Mouse (Mus musculus) hindbrain, embryonic 11.5 days (tissue): ENCODE measurements at regions not wholly inside any gene's neighbourhood (a gene's known extent, or its start where the extent isn't known, plus 50 kb on each side); places are given as distances from the start of the nearest gene placed in this dataset.

Experiments
- ATAC-seq: fragments of 200-750 bp; cut with Nextera tagmentation; 2 replicates; pipeline ENCODE4 v1.8.0; 2017; ENCODE audit warnings: mild to moderate bottlenecking, moderate TSS enrichment, moderate library complexity; ENCODE audit not compliant: low FRiP score
- DNase-seq: peaks from one replicate; pipeline ENCODE4 v3.0.0-alpha.2; 2015; ENCODE audit warnings: low spot score
- H3K27ac ChIP-seq: fragments of 300-500 bp; sonication (generic); 2 replicates; pipeline ENCODE4 v1.5.1; 2014; ENCODE audit warnings: mild to moderate bottlenecking, low read depth, low read length
- H3K27me3 ChIP-seq: fragments of 300-500 bp; sonication (generic); 2 replicates; pipeline ENCODE4 v1.6.1; 2014; ENCODE audit warnings: mild to moderate bottlenecking, low read length, moderate library complexity, mixed read lengths; ENCODE audit not compliant: control insufficient read depth, insufficient read depth
- H3K36me3 ChIP-seq: fragments of 300-500 bp; sonication (generic); 2 replicates; pipeline ENCODE4 v1.6.1; 2014; ENCODE audit warnings: mild to moderate bottlenecking, low read length, moderate library complexity, mixed read lengths; ENCODE audit not compliant: control insufficient read depth, insufficient read depth
- H3K4me1 ChIP-seq: fragments of 300-500 bp; sonication (generic); replicated peaks from 2 replicates; pipeline ENCODE4 v1.6.1; 2014; ENCODE audit warnings: low read length, mixed read lengths; ENCODE audit not compliant: control insufficient read depth, insufficient read depth
- H3K4me2 ChIP-seq: fragments of 300-500 bp; sonication (generic); replicated peaks from 2 replicates; pipeline ENCODE4 v1.6.1; 2014; ENCODE audit warnings: mild to moderate bottlenecking, low read depth, low read length
- H3K4me3 ChIP-seq: fragments of 300-500 bp; sonication (generic); 2 replicates; pipeline ENCODE4 v1.5.1; 2014; ENCODE audit warnings: low read depth, low read length
- H3K9ac ChIP-seq: fragments of 300-500 bp; sonication (generic); 2 replicates; pipeline ENCODE4 v1.6.1; 2014; ENCODE audit warnings: low read depth, low read length
- H3K9me3 ChIP-seq: fragments of 300-500 bp; sonication (generic); 2 replicates; pipeline ENCODE4 v1.6.1; 2016; ENCODE audit warnings: low read length; ENCODE audit not compliant: control insufficient read depth
- WGBS: fragments of 180-500 bp; shearing (Covaris S2); extraction: QIAGEN DNeasy Blood & Tissue Kit; methylation state at CpG from one replicate; pipeline ENCODE4 v1.1.7; 2014; 5-methylcytosine and 5-hydroxymethylcytosine counted together

DNA sequence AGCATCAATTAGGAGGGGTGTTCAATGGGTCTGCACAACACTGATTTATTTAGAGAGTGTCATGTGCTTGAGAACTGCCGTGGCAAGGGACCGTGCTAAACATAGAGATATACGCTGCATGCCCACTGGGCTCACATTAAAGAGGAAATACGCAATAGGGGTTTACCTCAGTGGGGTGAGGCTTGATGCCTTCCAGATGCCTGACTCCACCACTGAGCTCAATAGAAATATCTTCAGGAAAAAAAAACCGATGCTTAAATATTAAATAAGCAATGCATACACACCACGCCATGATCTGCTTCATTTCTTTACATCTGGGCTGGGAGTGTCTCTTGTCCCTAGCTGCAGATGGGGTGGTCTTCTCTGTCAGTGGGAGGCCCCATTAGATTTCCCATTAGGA, 63.9 kb upstream of the Gm10320 start:
- ATAC-seq, result no peak
- H3K9me3 ChIP-seq, result no peaks in the 10 kb centered on the region
- no peak overlapping the region for H3K27ac ChIP-seq
- 70% methylated on average over 6 of the region's 6 CpGs for WGBS
- no peak overlapping the region for H3K4me2 ChIP-seq
- H3K36me3 ChIP-seq, result no peaks in the 10 kb centered on the region
- H3K4me3 ChIP-seq, result no peak overlapping the region
- no peaks in the 10 kb centered on the region for H3K27me3 ChIP-seq
- DNase-seq, result no peak
- no peaks in the 10 kb centered on the region for H3K4me1 ChIP-seq
- no peak overlapping the region for H3K9ac ChIP-seq

DNA sequence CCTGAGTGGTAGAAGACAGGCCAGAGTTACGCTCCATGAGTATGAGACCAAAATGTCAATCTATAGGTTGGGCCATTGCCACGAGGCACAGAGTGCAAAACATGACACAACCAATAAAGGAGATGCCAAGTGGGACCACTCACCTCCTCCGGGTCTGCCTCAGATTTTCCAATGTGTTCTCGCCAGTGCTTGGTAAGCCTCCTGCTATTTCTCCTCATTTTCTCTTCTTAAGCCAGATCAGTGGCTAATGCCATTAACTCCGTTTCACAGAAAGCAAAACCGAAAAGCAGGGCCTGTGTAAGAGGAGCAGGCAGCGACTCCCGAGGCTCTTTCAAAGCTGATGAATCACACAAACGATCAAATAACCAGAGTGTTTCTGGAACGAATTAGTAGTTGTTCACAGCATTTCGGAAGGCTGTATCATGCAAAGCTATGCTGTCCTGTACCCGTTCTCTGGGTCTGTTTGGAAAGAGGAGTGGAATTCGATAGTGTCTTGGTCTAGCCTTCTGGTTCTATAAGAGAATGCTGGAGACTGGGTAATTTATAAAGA, 59.7 kb upstream of the Gm10320 start:
- H3K27ac ChIP-seq, result no peak overlapping the region
- ATAC-seq (no peak), DNase-seq (no peak)
- H3K9me3 ChIP-seq, result no peaks in the 10 kb centered on the region
- no peaks in the 10 kb centered on the region for H3K27me3 ChIP-seq
- WGBS, result 79% methylated on average over 13 of the region's 13 CpGs
- no peaks in the 10 kb centered on the region for H3K4me1 ChIP-seq
- no peak overlapping the region for H3K9ac ChIP-seq
- no peak overlapping the region for H3K4me2 ChIP-seq
- H3K36me3 ChIP-seq, result no peaks in the 10 kb centered on the region
- H3K4me3 ChIP-seq, result no peak overlapping the region

DNA sequence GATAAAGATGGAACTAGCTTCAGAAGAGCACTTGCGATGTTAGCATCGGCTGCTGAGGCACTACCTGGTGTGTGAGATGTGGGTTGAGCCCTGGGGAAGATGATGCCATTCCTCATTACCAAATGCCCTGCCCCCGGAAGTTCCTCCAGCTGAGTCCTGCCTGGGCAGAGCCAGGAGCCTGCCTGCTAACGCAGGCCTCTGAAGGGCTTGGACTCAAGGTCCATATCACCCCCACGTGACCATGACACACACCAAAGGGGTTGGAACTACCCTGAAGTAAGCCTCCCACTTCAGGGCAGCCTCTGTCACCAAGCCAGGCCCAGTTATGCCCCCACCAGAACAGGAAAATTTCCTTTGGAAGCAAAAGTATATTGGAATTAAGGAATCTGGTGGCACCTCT, 55.4 kb upstream of the Gm10320 start:
- Histone ChIP-seq H3K36me3 (no peaks in the 10 kb centered on the region), H3K9me3 (no peaks in the 10 kb centered on the region), H3K4me2 (no peak overlapping the region), H3K27me3 (no peaks in the 10 kb centered on the region), H3K9ac (no peak overlapping the region), H3K4me3 (no peak overlapping the region), H3K4me1 (no peaks in the 10 kb centered on the region), H3K27ac (no peak overlapping the region)
- DNase-seq (no peak), ATAC-seq (no peak)
- WGBS, result 81% methylated on average over 5 of the region's 5 CpGs

DNA sequence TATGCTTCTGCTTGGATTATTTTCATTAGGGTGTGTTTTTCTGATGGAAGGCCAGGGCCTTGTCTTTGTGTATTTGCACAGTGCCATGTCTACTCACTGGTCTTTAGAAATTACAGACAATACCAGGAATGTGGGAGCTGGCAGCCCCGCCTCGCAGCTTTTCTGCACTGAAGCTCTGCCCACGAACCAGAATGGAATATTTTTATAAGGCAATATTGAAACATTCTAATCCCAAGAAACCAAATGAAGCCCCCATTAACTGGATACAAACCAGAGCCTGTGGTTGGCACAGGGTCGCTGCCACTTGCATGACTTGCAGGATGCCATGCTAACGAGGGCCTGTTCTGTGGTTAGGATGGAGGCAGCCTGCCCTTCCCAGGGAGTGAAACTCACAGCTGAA, 54.3 kb upstream of the Gm10320 start:
- H3K9ac ChIP-seq, result no peak overlapping the region
- H3K4me1 ChIP-seq, result no peaks in the 10 kb centered on the region
- no peaks in the 10 kb centered on the region for H3K36me3 ChIP-seq
- H3K9me3 ChIP-seq, result no peaks in the 10 kb centered on the region
- WGBS, result 44% methylated on average over 5 of the region's 5 CpGs
- no peaks in the 10 kb centered on the region for H3K27me3 ChIP-seq
- H3K4me3 ChIP-seq, result no peak overlapping the region
- ATAC-seq, result no peak
- no peak overlapping the region for H3K27ac ChIP-seq
- DNase-seq, result no peak
- H3K4me2 ChIP-seq, result no peak overlapping the region

DNA sequence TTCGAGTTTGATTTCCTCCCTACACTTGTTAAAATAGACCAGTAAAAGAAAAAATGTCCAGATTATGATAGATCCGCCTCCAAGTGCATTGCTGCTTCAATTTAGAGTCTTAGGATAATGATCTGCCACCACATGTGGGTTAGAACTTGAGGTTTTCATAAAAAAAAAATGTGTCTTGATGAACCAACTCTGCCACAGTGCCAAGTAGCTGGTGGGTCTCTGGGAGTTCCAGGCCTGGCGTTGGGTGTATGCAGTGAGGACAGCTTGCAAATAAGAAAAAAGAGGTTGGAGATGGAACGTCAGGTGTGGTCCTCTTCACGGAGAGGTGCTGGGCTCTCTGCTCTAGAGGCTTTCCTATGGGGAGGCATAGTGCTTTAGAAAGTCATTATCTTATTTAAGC, 53.6 kb upstream of the Gm10320 start:
- no peak for ATAC-seq
- H3K36me3 ChIP-seq, result no peaks in the 10 kb centered on the region
- no peak overlapping the region for H3K4me3 ChIP-seq
- H3K4me2 ChIP-seq, result no peak overlapping the region
- H3K9ac ChIP-seq, result no peak overlapping the region
- H3K27ac ChIP-seq, result no peak overlapping the region
- no peak for DNase-seq
- no peaks in the 10 kb centered on the region for H3K4me1 ChIP-seq
- no peaks in the 10 kb centered on the region for H3K27me3 ChIP-seq
- no peaks in the 10 kb centered on the region for H3K9me3 ChIP-seq
- 62% methylated on average over 5 of the region's 5 CpGs for WGBS

DNA sequence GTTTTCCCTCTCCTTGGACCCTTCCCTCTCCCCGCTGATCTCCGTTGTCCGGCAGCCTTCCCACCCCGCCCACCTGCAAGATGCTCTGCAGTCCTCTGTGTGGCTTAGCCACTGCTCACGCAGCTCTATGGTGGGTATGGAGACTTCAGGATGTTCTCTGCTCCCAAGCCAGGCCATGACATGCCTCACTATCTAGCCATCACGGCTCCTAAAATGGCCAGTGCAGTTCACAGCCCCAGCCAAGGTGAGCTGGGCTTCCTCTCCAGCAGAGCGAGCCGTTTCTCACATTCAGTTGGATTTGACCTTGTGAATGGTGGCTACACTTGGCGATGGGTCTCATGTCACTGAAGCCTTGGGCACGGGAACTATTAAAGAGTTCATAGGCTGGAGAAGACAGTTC, 52.2 kb upstream of the Gm10320 start:
- ATAC-seq (no peak), DNase-seq (no peak)
- H3K36me3 ChIP-seq, result no peaks in the 10 kb centered on the region
- H3K9ac ChIP-seq, result no peak overlapping the region
- H3K4me3 ChIP-seq, result no peak overlapping the region
- no peak overlapping the region for H3K27ac ChIP-seq
- no peak overlapping the region for H3K4me2 ChIP-seq
- 88% methylated on average over 10 of the region's 10 CpGs for WGBS
- no peaks in the 10 kb centered on the region for H3K4me1 ChIP-seq
- H3K27me3 ChIP-seq, result no peaks in the 10 kb centered on the region
- no peaks in the 10 kb centered on the region for H3K9me3 ChIP-seq
